Mouse (Mus musculus) G1E (cell line): ENCODE data around the gene Cct4.

ENCODE experiments used
- CTCF ChIP-seq: IDR thresholded peaks from 2 replicates; pipeline ENCODE4 v1.5.1; 2012; ENCODE audit warnings: low read depth, low read length, inconsistent platforms, mixed read lengths
- GATA1 ChIP-seq: IDR thresholded peaks from 2 replicates; pipeline ENCODE4 v1.6.1; 2012; ENCODE audit warnings: borderline replicate concordance, low read length, inconsistent platforms, mixed read lengths
- POLR2AphosphoS5 ChIP-seq: IDR thresholded peaks from 2 replicates; pipeline ENCODE4 v1.6.1; 2012; ENCODE audit warnings: low read depth, low read length, inconsistent platforms; ENCODE audit not compliant: insufficient replicate concordance
- TAL1 ChIP-seq: conservative IDR thresholded peaks from 2 replicates; pipeline ENCODE4 v1.6.1; 2012; ENCODE audit warnings: low read depth, low read length, inconsistent platforms, mixed read lengths

DNA sequence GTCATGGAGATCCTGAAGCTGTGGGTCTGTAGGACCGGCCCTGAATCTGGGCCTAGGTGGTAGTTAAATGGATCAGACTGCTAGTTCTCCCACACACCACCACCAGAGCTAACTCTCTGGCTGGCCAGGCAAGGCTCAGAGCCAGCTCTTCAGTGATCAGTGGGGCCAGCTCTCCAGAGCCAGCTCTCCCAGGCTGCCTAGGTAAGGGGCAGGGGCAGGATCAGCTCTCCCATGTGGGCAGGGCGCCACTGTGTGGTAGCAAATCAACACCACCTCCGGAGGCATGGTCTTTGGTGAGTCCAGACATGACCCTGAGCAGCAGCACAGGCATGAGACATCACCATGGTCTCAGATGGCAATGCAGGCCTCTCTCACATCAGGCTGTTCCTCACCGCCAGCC is 33.5 kb upstream of the Cct4 start:
- no peak for TF ChIP-seq CTCF
- TF ChIP-seq GATA1: no peak
- TF ChIP-seq TAL1: no peak
- TF ChIP-seq POLR2AphosphoS5: no peak
